Mouse (Mus musculus) stomach, embryonic 14.5 days (tissue): ENCODE results near the gene Cnn2. TPM values are rescaled to one million over a fixed set of nuclear protein-coding genes. Genes with fewer than 3 reads are reported as not detected.

ENCODE experiments used
- polyA plus RNA-seq: library from polyadenylated mRNA; unstranded; fragments of >200 nt; fragmentation: Nextera tagmentation; extraction: Ambion mirVana; gene quantifications from 2 replicates; pipeline ENCODE4 v1.2.1, GENCODE M21; 2014

Cnn2 gene
- polyA plus RNA-seq, 1 experiment from 2014 or later = 424 TPM

Other genes starting within 250 kb of the Cnn2 start
- 26.3 and 31.8 TPM in 2 replicates for gene Polrmt, start 242.0 kb upstream of the Cnn2 start, polyA plus RNA-seq
- gene Fgf22, start 233.5 kb upstream of the Cnn2 start, polyA plus RNA-seq = 0.29 and 0.39 TPM in 2 replicates
- 72.1 and 77.3 TPM in 2 replicates for gene Rnf126, start 221.6 kb upstream of the Cnn2 start, polyA plus RNA-seq
- gene Fstl3, start 211.3 kb upstream of the Cnn2 start, polyA plus RNA-seq = 8.7 and 9.0 TPM in 2 replicates
- not detected in 2 replicates for gene Prss57, start 197.6 kb upstream of the Cnn2 start, polyA plus RNA-seq
- 67.0 and 78.0 TPM in 2 replicates for gene Palm, start 195.0 kb upstream of the Cnn2 start, polyA plus RNA-seq
- gene Misp, start 167.6 kb upstream of the Cnn2 start, polyA plus RNA-seq = 27.6 and 33.1 TPM in 2 replicates
- 237 and 275 TPM in 2 replicates for gene Ptbp1, start 134.2 kb upstream of the Cnn2 start, polyA plus RNA-seq
- gene Prtn3, start 114.1 kb upstream of the Cnn2 start, polyA plus RNA-seq = 2.9 and 5.6 TPM in 2 replicates
- gene Plppr3, start 114.0 kb upstream of the Cnn2 start, polyA plus RNA-seq = 41.3 and 51.7 TPM in 2 replicates
- 0.88 and 3.3 TPM in 2 replicates for gene Elane, start 102.3 kb upstream of the Cnn2 start, polyA plus RNA-seq
- not detected in 2 replicates for gene Cfd, start 97.7 kb upstream of the Cnn2 start, polyA plus RNA-seq
- gene Med16, start 79.7 kb upstream of the Cnn2 start, polyA plus RNA-seq = 43.4 and 46.4 TPM in 2 replicates
- gene Gm26602, start 77.7 kb upstream of the Cnn2 start, polyA plus RNA-seq = 5.3 TPM in 1 of 2 replicates, not detected in the other
- 0.81 and 1.0 TPM in 2 replicates for gene Kiss1r, start 71.6 kb upstream of the Cnn2 start, polyA plus RNA-seq
- gene R3hdm4, start 67.4 kb upstream of the Cnn2 start, polyA plus RNA-seq = 143 and 151 TPM in 2 replicates
- 12.7 and 14.0 TPM in 2 replicates for gene Arid3a, start 61.5 kb upstream of the Cnn2 start, polyA plus RNA-seq
- 97.2 and 107 TPM in 2 replicates for gene Wdr18, start 28.4 kb upstream of the Cnn2 start, polyA plus RNA-seq
- gene Grin3b, start 17.9 kb upstream of the Cnn2 start, polyA plus RNA-seq = 0.32 and 0.36 TPM in 2 replicates
- 15.6 and 16.7 TPM in 2 replicates for gene Tmem259, start 4.3 kb upstream of the Cnn2 start, polyA plus RNA-seq
- 3.2 and 3.6 TPM in 2 replicates for gene Abca7, start 7.9 kb downstream of the Cnn2 start, polyA plus RNA-seq
- 5.1 and 5.7 TPM in 2 replicates for gene Arhgap45, start 28.1 kb downstream of the Cnn2 start, polyA plus RNA-seq
- 220 TPM in 2 replicates for gene Polr2e, start 51.2 kb downstream of the Cnn2 start, polyA plus RNA-seq
- gene Gpx4, start 58.6 kb downstream of the Cnn2 start, polyA plus RNA-seq = 434 and 466 TPM in 2 replicates
- 13.2 and 15.7 TPM in 2 replicates for gene Sbno2, start 117.0 kb downstream of the Cnn2 start, polyA plus RNA-seq
- gene Stk11, start 127.2 kb downstream of the Cnn2 start, polyA plus RNA-seq = 25.2 and 25.9 TPM in 2 replicates
- 481 and 531 TPM in 2 replicates for gene Atp5d, start 150.0 kb downstream of the Cnn2 start, polyA plus RNA-seq
- 7.5 and 10.1 TPM in 2 replicates for gene Cbarp, start 152.3 kb downstream of the Cnn2 start, polyA plus RNA-seq
- gene Midn, start 159.7 kb downstream of the Cnn2 start, polyA plus RNA-seq = 29.3 and 32.1 TPM in 2 replicates
- 92.7 and 105 TPM in 2 replicates for gene Cirbp, start 177.4 kb downstream of the Cnn2 start, polyA plus RNA-seq
- 12.5 and 13.9 TPM in 2 replicates for gene 1600002K03Rik, start 184.4 kb downstream of the Cnn2 start, polyA plus RNA-seq
- 12.2 and 12.5 TPM in 2 replicates for gene Efna2, start 190.9 kb downstream of the Cnn2 start, polyA plus RNA-seq
- gene Mum1, start 237.8 kb downstream of the Cnn2 start, polyA plus RNA-seq = 59.7 and 65.6 TPM in 2 replicates